Mouse (Mus musculus) large intestine, adult 2 months (tissue): ENCODE results near the gene Megf9. TPM values are rescaled to one million over a fixed set of nuclear protein-coding genes. Genes with fewer than 3 reads are reported as not detected.

Experiments
- DNase-seq: peaks from one replicate; pipeline ENCODE4 v3.0.0-alpha.2; 2012; ENCODE audit warnings: low read depth, low spot score
- WGBS: fragments of 180-500 bp; shearing (Covaris S2); methylation state at CpG from one replicate; pipeline ENCODE4 v1.1.7; 2018; 5-methylcytosine and 5-hydroxymethylcytosine counted together
- polyA plus RNA-seq: library from polyadenylated mRNA; depleted of rRNA; stranded (reverse); fragments of >200 nt; gene quantifications from 2 replicates; pipeline ENCODE4 v1.2.3, GENCODE M21; 2012

Gene Megf9
- polyA plus RNA-seq, 1 experiment: 1.6 TPM

DNA sequence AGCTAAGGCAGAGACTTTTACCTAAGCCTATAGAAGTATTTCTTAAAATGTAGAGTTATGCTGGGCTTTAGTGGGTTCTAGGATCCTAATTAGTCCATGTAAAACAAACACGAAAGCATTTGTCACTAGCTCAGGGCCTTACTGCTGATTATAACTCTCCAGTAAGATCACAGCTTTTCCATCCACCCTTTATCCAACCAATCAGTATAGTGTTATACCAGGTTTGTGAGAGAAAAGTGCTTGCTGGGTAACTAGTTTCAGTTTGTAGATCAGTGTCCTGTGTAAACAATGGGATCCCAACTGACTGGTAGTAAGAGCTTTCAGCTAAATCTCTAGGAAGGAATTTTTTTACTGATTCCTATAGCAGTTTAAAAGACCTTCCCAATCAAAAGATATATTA is 3.8 kb downstream of the Megf9 start:
- WGBS: 88% methylated on average over 1 of the region's 1 CpGs
- DNase-seq: no peak

DNA sequence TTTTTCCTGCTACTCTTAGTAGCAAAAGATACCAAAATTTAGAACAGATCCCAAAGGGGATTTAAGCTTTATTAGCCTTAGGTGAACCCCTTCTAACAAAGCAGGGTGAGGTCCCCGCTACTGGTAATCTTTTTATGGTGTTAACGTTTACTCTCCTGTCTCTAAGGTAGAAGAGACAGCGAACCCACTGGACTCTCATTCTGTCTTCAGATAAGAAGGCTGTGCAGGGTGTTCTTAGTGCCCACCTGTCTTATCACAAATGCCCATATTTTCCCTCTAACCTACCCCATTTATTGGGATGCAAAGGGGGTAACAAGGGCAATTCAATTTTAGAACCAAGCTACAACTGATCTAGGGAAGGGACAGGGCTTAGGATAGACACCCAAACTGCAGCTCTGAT is 6.2 kb downstream of the Megf9 start:
- DNase-seq: no peak
- 54% methylated on average over 3 of the region's 3 CpGs for WGBS

DNA sequence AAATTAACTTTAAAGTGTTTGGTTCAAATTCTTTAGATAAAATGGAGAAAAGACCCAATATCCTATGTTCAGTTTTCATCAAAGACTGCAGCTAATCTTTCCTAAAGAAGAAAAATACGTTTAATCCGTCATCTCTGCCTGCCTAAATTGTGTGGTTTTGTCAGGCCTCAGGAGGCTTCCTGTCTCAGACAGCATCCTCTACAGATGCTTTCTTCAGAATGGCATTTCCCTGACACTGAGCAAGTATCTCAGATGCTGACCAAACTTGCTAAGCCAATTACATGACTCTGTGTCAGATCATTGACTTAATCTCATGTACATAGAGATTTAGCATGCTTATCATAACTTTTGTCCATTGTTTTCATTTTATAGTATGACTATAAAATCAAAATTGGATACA is 11.4 kb downstream of the Megf9 start:
- no peak for DNase-seq
- 78% methylated on average over 2 of the region's 2 CpGs for WGBS

DNA sequence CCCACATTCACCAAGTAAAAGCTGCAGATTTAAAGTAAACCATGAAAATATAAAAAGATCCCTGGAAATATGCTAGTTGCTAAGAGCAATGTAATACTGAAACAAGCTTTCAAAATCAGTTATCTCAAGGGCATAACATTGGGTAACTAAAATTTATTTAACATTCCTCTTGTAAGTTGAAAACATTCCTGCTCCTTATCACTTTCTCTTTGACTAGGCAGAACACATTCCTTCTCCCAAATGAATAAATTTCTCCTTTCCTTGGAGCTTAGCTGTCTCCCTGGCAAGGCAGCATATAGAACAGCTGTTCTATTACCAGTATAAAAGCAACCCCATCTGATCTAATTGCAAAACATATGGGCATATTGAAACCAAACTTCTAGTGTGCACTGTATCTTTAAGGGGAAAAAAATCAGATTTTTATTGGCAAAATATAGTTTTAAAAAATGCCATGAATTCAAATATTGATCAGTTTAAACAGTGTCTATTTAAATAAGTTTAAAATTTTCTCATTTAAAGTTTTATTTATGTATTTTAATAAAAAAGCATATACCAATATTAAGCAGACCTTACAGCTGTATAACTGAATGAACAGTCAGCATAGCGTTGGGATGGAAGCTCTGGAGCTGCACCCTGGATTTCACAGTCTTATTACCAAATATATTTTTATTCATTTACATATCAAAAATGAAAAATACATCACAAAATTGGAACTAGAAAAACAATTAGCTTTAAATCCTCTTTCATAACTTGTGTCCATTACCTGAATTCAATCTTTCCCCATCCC is 13.1 kb downstream of the Megf9 start:
- WGBS: 98% methylated on average over 1 of the region's 1 CpGs
- DNase-seq: no peak

DNA sequence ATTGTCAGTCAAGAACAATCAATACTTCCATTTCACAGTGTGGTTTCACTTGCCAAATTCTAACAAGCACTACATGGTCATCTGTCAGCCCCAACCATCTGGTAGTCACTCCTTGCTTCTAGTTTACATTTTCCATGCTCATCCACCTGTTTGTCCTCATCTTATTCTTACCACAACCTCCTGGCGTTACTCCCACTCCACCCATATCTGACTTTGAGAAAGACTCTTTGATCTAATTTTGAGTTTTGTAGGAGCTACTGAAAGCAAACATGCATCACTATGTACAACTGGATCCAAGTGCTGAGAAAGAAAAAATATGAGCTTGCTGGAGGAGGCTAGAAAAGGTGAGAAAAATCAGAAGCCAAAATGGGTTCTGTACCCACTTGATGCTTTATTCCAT is 17.1 kb downstream of the Megf9 start:
- WGBS: 51% methylated on average over 1 of the region's 1 CpGs
- no peak for DNase-seq

DNA sequence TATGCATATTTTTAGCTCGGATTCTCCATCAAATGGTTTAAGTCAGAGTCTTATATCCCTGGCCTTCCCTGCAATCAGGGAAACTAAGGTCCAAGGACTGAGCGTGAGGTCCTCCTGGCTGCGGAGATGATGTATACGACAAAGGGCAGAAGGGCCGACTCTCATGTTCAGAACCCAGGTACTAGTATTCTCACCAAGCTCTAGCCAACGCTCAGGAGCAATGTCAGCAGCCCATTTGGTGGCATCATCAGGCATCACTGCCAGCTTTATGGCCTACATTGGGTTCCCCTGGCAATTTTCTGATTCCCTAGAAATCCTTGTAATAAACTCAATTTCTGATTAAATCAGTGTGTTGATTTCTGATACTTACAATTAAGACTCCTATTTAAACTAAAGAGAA is 18.5 kb downstream of the Megf9 start:
- DNase-seq: no peak
- WGBS: 88% methylated on average over 6 of the region's 6 CpGs

DNA sequence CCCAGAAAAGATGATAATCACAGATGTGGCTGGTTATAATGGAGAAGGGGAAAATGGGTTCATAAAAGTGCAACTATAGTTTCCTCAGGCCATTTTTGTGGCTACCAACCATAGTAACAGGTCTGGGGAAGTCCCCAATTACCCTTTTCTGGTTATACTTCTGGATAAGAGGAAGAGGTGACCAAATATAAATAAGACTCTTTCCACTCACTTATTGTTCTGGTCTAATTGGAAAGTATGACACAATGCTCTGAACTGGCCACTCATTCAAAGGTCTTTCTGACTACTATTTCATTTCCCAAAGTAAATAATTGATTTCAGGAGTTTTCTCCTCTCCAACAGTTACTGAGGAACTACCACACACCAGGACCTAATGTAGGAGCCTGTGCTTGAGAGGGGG is 19.3 kb downstream of the Megf9 start:
- DNase-seq: no peak

DNA sequence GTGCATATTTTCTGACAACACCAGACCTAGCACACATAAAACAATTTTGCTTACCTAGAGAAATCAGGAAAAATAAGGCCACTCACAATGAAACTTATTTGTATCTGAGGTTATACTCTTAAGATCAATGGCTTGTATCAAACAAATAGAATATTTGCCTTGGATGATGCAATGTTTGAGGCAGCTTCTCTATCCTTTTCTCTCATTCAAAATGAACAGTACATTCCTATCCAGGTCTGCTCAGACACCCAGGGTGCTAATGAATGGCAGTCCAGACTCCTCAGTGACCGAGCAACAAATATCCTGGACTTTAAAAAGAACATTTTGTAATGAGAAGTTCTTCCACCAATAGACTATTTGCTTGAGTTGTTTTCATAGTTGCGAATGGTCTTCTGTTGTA is 24.8 kb downstream of the Megf9 start:
- 94% methylated on average over 2 of the region's 2 CpGs for WGBS

DNA sequence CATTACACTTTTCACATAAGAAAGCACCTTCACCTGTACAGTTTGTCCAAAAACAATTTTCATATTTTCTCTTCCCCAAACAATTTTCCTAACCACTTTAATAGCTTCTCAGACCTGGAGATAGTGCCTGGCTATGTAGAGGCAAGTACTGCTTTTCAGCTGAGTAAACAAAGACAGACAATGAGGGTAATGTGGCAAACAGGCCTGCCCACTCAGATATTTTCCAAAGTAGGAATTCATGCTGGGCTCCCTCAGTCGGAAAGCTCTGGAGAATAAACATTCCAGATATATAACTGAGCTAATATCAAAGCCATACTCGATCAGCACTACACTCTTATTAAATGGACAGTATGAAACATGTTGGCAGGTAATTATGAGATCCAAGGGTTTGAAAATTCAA is 25.2 kb downstream of the Megf9 start:
- 16% methylated on average over 2 of the region's 2 CpGs for WGBS
- DNase-seq: no peak

More for the DNA sequence above, 24.8 kb downstream of the Megf9 start:
- no peak for DNase-seq

DNA sequence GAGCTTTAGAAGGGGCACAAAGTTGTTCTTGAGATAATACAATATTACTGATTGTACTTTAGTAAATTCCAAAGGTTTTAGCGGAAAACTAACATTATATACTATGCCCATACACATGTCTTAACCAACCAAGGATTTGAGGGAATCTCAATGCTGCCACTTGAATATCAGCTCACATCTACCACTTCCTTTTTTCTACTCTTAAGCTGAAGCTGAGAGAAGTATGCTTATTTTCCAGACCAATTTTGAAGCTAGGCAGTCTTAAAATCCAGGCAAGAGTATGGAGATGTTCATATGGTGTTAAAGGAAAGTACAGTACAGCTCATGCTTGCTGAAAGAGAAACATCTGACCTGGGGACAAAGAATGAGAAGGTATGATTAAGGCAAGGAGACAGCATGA is 26.6 kb downstream of the Megf9 start:
- WGBS: 100% methylated on average over 1 of the region's 1 CpGs

DNA sequence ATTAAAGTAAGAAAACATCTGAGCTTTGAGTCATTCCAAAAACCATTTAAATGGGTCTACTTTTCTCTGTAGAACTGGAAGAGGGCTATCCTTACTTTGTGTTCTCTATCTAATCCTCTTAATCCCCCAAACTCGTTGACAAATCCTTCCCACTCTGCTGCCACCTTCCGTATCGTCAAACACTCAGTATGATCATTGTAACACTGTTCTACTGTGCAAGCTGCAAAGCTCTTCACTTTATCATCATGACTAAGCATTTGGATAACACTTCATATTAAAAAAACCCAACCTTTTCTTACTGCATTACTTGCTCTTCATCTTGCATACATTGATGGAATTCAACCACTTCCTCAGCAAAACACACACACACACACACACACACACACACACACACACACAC is 28.8 kb downstream of the Megf9 start:
- DNase-seq: no peak
- 67% methylated on average over 3 of the region's 3 CpGs for WGBS

More for the DNA sequence above, 26.6 kb downstream of the Megf9 start:
- no peak for DNase-seq

DNA sequence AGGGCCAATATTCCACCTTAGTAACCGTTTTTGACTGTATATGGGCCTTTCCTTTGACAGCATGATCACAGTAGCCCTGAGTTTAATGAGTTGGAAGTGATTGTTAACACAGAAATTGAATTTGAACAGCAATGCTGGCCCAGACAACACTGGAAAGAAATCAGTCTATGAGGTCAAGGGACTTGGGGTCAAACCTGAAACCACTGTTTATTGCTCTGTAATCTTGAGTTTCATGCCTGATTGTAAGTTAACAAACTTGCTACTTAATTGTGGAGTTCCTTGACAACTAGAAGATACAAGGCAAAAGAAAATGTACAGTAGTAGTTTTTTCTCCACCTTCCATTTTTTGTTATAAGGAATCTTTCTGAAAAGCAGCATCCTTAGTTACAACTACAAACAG is 31.0 kb downstream of the Megf9 start:
- DNase-seq: no peak
- 50% methylated on average over 1 of the region's 1 CpGs for WGBS

DNA sequence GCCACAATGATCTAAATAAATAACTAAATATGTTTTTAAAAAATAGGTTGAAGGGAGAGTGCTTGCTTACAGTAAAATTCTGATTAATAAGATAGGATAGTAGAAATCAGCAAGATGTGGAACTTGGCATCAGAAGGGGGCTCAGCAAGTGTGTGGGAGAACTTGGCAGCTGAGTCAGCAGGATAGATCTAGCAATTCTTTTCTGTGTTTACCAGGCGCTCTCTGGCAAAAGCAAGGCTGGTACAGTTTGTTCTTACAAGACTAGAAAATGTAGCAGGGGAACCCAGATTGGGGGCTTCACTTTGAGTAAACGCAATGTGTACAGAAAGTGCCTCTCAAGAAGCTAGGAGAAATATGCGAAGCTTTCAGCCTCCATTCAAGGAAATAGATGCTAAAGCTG is 35.5 kb downstream of the Megf9 start:
- WGBS: 87% methylated on average over 3 of the region's 3 CpGs
- DNase-seq: no peak

DNA sequence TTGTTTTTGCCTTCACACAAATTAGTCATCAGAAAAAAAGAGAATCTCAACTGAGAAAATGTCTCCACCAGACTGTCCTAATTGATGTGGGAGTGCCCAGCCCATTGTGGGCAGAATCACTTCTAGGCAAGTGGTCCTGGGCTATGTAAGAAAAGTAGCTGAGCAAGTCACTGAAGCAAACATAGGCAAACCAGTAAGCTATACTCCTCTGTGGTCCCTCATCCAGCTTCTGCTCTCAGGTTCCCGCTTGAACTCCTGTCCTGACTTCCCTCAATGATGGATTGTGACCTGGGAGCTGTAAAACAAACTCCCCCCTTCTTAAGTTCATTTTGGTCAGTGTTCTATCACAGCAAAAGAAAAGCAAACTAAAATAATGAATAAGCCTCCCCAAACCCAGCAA is 37.8 kb downstream of the Megf9 start:
- 79% methylated on average over 1 of the region's 1 CpGs for WGBS
- no peak for DNase-seq

DNA sequence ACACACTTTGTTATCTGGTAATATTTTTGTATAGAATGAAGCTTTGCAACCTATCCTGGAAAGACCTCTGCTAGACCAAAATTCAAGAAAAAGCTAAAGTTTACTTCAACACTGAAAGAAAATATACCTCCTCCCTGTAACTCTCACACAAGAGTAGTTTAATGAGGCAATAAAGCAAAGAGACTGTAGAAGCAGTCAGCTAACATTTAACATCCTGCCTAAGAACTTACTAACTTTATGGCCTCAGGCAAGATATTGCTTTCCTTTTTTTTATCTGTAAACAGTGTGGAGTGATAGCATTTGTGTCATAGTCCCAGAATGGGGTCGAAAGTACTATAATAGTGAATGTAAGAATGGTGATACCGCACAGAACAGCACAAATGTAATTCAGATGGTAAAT is 45.0 kb downstream of the Megf9 start:
- DNase-seq: peak; percentile 28
- 24% methylated on average over 2 of the region's 2 CpGs for WGBS

DNA sequence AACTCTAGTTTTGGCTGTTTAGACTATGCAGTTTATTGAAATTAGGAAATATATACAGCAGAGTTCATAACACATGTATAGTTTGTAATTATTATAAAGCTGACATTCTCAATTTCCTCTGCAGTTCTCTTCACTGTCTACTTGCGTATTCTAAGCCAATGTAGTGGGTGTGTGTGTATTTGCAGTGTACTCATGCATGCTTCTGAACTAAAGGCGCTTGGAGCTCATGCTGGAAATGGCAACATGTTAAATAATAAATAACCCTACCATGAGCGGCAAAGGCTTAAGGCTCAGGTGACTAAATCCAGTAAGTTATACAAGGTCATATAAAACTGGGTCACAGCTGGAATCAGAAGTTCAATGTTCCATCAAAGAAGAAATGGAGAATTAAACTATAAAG is 46.4 kb downstream of the Megf9 start:
- DNase-seq: no peak
- WGBS: 44% methylated on average over 3 of the region's 3 CpGs

DNA sequence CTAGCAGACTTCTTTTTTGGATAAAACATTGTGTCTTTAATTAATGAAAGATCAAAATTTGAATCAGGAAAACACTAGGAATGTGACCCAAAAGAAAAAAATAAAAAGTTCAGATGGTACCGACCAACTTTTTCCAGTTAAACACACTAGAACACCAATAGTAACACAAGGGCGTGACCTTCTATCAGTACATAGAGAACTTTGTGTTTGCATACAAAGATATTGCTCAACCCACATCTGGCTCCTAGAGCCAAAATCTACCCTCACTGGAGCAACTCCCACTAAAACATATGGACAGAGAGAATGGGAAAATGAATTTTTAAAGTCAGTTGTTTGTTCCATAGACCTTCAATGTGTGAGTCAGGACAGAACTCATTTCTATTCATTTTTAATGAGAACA is 50.7 kb downstream of the Megf9 start:
- DNase-seq: no peak
- 40% methylated on average over 2 of the region's 2 CpGs for WGBS

DNA sequence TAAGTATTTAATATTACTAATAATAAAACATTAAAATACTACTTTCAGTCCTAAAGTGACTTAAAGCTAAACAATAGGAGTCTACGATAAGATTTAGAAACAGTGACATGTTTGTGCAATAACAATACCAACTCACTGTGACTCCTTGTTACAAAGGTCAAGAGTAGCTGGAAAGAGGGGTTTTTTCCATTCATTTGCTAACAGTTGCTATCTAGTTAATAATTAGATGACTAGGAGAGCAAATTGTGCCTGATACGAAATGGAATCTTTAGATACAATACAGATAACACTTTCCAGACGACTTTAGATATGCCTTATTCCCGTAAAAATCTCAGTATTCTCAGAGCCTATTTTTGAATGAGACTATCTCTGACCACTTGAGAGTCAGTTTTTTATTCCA is 52.9 kb downstream of the Megf9 start:
- no peak for DNase-seq
- WGBS: 45% methylated on average over 4 of the region's 4 CpGs

DNA sequence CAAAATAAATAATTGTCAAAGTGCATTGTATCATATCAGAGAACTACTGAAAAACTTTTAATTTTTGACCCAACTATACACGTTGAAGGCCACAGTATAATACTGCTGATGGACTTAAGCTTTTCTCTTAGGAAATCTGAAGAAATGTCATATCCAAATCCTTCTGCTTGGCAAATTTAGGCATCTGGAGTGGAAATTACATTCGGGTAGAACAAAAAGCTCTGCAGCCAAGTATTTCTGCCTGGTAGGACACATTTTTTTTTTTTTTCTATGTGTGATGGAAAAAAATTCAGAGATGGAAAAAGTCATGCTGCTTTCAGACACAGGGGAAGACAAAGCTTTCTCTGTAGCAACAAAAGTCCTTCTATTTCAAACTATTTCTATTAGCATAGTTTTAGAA is 63.4 kb downstream of the Megf9 start:
- no peak for DNase-seq
- WGBS: 70% methylated on average over 2 of the region's 2 CpGs

DNA sequence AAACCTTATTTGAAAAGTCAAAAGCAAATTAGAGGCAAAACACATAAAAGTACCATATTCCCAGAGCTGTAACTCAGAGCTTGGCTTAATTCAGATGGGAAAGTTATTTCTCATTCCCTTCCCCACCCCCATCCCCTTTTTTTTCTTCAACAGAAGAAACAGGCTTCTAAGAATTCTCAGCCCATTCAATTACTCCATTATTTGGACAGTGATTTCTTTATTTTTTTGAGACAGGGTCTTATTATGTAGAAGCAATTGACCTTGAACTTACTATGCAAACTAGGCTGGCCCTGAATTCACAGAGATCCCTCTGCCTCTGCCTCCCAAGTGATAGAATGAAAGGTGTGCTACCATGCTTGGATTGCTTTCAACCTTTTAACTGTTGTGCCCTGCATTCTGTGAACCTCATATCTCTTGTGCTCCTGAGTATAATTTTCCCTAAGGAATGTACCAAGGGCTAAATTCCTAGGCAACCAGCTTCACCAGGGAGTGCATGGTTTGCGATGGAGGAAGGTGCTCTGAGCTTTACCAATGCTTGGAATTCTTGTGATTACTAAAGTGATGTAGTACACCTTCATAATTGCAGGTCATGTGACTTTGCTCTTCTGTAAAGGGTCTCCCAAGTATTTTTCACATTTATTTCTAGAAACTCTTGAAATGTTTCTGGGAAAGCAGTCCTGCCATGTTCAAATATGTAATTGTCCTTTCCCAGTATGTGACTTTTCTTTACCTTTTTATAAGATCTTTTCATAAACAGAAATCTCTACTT is 68.7 kb downstream of the Megf9 start:
- 100% methylated on average over 1 of the region's 1 CpGs for WGBS
- no peak for DNase-seq

DNA sequence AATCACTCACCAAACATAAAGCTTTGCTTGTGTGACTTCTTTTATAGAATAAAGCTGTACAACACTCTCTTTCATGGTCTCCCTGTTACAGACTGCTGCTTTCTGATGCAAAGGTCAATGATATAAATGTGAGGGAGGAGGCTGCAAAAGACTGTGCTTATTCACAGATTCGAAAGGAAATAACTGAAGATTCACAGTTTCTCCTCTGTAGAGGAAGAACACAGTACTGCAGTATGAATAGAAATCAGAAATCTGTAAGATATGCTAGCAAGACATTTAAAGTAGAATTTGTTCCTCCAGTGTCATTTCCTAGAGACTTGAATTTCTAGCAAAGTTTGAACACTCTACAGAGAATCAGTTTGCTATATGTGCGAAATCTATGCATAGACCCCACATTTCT is 71.5 kb downstream of the Megf9 start:
- 74% methylated on average over 2 of the region's 2 CpGs for WGBS
- no peak for DNase-seq
